Mouse (Mus musculus): Measurements from ENCODE around the gene Mki67.

GRCm38 (mm10) chr7:135748986-135749385 lies 32.8 kb upstream of the Mki67 start:
- no peak for TF ChIP-seq GATA1 (IDR thresholded peaks at IDR 0.05; ENCODE audit: low read length)
- no peak for TF ChIP-seq TAL1 (IDR thresholded peaks at IDR 0.05; ENCODE audit: low read length)

All from erythroblast, embryonic 14.5 days (primary cell).